Mouse (Mus musculus): ENCODE data around the gene Fbxl17.

The Fbxl17 gene

DNA sequence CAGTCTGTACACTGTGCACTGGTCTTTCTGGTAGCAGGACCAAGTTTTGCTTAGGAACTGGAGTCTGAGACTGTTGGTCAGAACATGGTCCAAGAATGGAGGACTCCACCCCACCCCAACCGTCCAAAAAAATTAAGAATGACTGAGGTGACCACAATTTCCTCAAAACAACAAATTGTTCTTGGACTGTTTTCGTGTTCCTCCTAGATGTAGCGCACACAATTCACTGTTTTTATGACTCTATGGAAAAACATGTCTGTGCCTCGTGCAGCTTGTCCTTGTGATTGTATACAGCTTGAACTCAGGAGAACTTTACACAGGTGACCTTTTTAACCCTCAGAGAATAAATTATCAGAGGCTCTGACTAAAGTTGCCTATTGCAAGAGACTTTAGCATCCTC, 220.7 kb downstream of the Fbxl17 start:
- no peak for DNase-seq (ENCODE audit: low spot score)

DNA sequence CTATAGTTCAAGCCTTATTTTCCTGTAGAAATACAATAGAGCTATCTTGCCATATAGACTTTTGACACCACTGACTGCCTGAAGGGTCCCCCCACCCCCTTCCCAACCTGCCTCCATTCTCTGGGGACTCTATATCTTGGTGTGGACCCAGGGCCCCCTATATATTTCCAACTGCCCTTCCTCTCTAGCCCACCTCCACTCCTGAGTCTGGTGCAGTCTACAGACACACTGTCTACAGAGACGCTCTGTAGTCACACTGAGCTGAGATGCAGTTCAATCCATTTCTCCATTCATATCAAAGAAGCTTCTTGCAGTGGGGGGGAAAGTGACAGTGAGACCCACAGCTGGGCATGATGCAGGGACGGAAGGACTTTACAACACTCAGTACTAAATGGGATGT, 226.5 kb downstream of the Fbxl17 start:
- DNase-seq (ENCODE audit: low spot score), result no peak

GRCm38 (mm10) chr17:63272914-63273313, 226.9 kb downstream of the Fbxl17 start:
- DNase-seq (ENCODE audit: low spot score), result no peak

- DNase-seq (ENCODE audit: low spot score), result no peak
These were observed 228.8 kb downstream of the Fbxl17 start for GRCm38 (mm10) chr17:63271000-63271399.

DNA sequence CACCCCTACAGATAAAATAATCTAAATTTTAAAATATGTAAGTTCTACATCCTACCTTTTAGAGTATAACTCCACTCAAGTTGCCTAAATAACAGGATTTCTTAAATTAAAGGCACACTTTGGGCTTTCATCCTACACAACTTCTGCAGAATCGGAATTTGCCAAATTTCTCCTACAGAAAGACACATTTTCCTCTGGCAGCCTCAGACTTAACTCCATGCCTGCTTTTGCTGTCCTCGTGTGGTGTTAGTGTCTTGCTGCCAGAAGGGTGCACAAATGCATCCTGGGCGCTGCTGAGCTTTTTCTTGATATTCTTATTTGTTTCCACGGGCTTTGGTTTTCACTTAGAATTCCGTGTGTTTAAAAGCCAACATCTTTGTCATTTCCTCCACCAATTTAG, 229.3 kb downstream of the Fbxl17 start:
- no peak for DNase-seq (ENCODE audit: low spot score)

DNA sequence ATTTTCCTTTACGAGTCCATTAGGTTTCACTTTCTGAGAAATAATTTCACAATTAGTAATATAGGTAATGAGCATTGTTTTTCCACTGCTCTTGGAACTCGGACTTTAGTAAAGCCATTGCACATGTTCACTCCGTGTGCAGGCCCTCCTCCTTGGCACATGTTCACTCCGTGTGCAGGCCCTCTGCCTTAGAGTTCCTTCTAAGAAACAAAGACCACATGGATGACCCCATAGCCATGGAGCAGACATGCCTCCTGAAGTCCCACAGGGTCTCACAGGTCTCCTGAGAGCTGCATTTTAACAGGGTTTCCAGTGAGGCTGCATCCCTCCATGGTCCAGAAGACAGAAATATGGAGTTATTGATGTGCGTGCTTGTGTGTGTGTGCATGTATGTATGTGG, 237.1 kb downstream of the Fbxl17 start:
- DNase-seq (ENCODE audit: low spot score), result no peak

GRCm38 (mm10) chr17:63261508-63262141, 238.2 kb downstream of the Fbxl17 start:
- no peak for DNase-seq (ENCODE audit: low spot score)

DNA sequence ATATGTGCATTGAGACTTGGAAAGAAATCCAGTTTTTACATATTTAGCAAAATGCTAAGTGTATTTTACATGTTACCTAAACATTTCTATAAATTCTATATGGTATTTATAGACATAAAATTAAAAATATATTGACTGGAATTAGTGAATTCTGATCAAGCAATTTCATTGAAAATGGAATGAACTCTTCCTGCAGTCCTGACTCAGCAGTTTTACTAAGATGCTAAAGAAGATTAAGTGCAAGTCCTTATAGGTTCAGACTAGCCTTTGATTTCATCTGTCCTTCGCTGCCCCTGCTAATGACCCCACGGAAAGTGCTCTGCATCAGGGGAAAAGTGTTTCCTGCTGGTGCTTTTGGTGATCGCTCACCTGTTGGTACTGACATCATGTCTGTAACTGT, 240.7 kb downstream of the Fbxl17 start:
- no peak for DNase-seq (ENCODE audit: low spot score)

GRCm38 (mm10) chr17:63246144-63246619, 253.6 kb downstream of the Fbxl17 start:
- no peak for DNase-seq (ENCODE audit: low spot score)

DNA sequence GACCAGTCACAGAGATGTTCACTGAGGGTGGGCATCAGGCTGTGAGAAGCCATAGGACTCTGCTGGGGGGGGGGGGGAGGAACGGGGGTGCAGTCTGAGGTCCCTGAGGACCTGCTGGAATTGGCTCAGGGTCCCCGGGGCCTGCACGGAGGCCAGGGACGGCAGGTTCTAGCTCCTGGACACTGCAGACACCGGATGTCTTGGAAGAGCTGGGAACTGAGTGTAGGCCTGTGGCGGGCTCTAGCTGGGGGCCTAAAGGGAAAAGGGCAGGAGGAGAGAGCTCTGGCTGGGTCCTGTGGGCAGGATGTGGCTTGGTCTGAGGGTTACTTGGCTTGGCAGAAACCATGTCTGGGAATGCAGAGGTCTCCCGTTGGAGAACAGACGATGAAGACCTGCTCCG, 254.3 kb downstream of the Fbxl17 start:
- no peak for DNase-seq (ENCODE audit: low spot score)

DNA sequence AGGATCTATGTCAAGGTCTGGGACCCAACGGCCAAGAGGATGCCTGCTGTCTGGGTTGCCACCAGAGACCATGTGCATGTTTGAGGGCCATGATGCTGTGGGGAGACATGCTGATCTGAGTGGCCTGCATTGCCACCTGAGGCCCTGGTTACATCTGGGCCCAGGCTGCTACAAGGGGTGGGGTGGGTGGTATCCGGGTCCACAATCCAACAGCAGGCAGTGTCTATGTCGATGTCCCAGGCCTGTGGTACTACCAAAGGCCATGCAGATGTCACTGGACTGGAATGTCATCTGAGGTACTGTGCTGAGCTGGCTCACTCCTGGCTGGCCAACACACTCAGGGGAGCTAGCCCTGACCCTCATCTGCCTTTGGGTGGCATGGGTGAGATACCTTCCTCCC, 257.1 kb downstream of the Fbxl17 start:
- no peak for DNase-seq (ENCODE audit: low spot score)

- DNase-seq (ENCODE audit: low spot score), result no peak
These were observed 259.1 kb downstream of the Fbxl17 start for GRCm38 (mm10) chr17:63240731-63241106.

GRCm38 (mm10) chr17:63240021-63240730, 259.6 kb downstream of the Fbxl17 start:
- no peak for DNase-seq (ENCODE audit: low spot score)

- DNase-seq (ENCODE audit: low spot score), result no peak
These were observed 263.0 kb downstream of the Fbxl17 start for GRCm38 (mm10) chr17:63236846-63237245.

GRCm38 (mm10) chr17:63236221-63236620, 263.6 kb downstream of the Fbxl17 start:
- DNase-seq (ENCODE audit: low spot score), result no peak

DNA sequence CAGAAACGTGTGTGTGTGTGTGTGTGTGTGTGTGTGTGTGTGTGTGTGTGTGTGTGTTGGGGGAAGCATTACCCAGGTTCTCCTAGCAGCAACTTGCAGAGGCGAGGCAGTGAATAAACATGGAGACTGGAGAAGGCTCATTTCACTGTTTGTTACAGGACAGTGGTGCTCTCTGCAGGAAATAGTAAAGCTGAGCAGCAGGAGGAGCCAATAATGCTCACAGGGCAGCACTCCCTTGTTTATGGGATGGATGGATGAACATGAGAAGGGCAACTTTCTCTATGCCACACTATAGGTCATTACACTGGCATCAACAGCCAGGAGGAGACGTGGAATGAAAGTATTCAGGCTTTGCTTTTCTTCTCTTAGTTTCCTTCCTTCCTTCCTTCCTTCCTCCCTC, 264.0 kb downstream of the Fbxl17 start:
- DNase-seq (ENCODE audit: low spot score), result no peak

DNA sequence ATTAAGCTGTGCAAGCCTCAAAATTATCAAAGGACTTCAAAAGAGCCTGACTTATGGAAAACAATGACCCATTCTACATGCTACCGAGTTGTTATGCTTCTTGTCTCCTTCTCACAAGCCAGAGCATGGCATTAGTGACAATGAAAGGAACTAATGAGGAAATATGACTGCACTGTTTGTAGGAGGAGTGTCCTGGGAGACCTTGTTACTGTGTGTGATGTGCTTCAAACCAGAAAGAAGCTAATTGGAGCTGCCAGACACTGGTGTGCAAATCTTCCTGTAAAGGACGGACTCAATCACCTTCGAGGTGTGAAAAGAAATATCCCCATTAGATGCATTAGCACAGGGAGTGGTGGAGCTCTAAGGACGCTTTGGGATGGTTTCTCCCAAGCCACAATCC, 270.7 kb downstream of the Fbxl17 start:
- DNase-seq (ENCODE audit: low spot score), result no peak

GRCm38 (mm10) chr17:63226380-63226779, 273.4 kb downstream of the Fbxl17 start:
- DNase-seq (ENCODE audit: low spot score), result no peak

DNA sequence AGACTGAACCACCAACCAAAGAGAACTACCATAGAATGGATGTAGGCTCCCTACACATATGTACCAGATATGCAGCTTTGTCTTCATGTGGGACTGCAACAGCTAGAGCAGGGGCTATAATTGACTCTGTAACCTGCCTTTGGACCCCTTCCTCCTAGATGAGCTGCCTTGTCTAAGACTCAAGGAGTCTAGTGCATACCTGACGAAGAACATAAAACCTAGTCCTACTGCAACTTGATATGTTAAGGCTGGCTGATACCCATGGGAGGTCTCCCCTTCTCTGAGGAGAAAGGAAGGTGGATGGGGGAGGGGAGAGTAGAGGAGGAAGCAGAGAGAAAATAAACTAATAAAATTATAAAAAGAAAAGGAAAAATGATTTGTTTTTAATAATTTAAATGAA, 273.9 kb downstream of the Fbxl17 start:
- no peak for DNase-seq (ENCODE audit: low spot score)

DNA sequence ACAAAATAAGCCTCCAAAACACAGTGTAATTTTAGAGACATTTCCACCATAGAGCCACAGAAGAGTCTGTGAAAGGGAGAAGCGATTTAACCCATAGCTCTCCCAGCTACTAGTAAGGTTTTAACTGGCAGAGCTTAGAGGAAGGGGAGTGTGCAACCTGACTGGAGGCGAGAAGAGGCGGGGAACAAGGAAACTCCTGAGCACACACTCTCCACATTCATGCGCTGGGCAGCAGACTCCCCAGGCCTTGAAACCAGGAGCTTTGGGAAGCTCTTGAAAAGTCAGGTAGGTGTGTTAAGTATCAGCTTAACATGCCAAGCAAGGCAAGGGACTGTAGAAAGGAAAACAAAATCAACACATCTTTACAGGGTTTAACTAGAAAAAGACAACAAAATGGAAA, 276.1 kb downstream of the Fbxl17 start:
- no peak for DNase-seq (ENCODE audit: low spot score)

GRCm38 (mm10) chr17:63221632-63222031, 278.2 kb downstream of the Fbxl17 start:
- no peak for DNase-seq (ENCODE audit: low spot score)

DNA sequence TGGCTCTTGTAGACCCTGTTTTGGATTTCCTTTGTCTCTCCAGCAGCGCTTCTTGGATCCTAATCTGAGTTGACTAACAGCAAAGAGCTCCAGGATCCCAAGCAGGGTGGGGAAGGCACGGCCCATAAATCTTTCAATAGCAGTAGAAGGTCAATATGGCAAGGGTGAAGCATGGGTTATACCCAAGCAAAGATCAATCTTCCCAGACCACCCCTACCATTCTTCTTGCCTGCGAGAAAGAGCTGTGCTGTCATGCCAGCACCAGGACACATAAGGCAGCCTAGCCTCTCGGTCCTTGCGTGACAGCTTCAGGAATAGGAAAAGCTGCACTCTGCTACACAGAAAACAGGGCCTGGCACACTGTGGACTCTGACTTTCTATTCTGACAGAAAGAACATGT, 279.0 kb downstream of the Fbxl17 start:
- peak; percentile 74 for DNase-seq (ENCODE audit: low spot score)

GRCm38 (mm10) chr17:63217016-63217415, 282.8 kb downstream of the Fbxl17 start:
- no peak for DNase-seq (ENCODE audit: low spot score)

DNA sequence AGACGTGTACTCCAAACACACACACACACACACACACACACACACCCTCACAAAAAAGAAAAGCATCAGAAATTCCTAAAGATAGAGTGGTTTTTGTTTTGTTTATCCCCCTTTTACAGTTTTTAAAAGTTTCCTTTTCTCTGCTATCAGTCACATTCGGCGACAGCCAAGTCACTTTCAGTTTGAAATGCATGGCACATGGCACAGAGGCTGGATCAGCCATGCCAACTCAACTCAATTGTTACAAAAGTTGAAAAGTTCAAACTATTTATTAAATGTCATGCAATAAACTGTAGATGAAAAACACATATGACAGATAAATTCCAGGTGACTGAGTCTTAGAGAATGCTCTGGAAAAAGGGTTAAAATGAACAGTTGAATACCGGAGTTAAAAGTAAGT, 287.8 kb downstream of the Fbxl17 start:
- DNase-seq (ENCODE audit: low spot score), result no peak
